Mouse (Mus musculus): ENCODE results near the gene Mrps27. TPM values are rescaled to one million over a fixed set of nuclear protein-coding genes. Genes with fewer than 3 reads are reported as not detected.

Gene Mrps27
- polyA plus RNA-seq, 1 experiment: 9.5 TPM

GRCm38 (mm10) chr13:99378223-99378622, 33.6 kb downstream of the Mrps27 start:
- WGBS: 68% methylated on average over 1 of the region's 1 CpGs
- TF ChIP-seq POLR2A (IDR thresholded peaks at IDR 0.05; ENCODE audit: borderline replicate concordance, extremely low read depth, low read depth, low read length) (no peak), CTCF (IDR thresholded peaks at IDR 0.05; ENCODE audit: insufficient read depth, low read length) (no peak)

GRCm38 (mm10) chr13:99382373-99382772, 37.8 kb downstream of the Mrps27 start:
- DNase-seq: no peak
- TF ChIP-seq CTCF (IDR thresholded peaks at IDR 0.05; ENCODE audit: insufficient read depth, low read length) (no peak), POLR2A (IDR thresholded peaks at IDR 0.05; ENCODE audit: borderline replicate concordance, extremely low read depth, low read depth, low read length) (no peak)
- peaks cover 5% of the 10 kb centered on the region for H3K4me1 ChIP-seq (ENCODE audit: control insufficient read depth, insufficient read depth, low read length)
- 56% methylated on average over 6 of the region's 6 CpGs for whole genome bisulfite sequencing
- H3K4me3 ChIP-seq (replicated peaks; ENCODE audit: extremely low read depth, low read depth, low read length): no peak overlapping the region

More at GRCm38 (mm10) chr13:99378223-99378622, 33.6 kb downstream of the Mrps27 start:
- no peaks in the 10 kb centered on the region for H3K4me1 ChIP-seq (ENCODE audit: control insufficient read depth, insufficient read depth, low read length)
- H3K4me3 ChIP-seq (replicated peaks; ENCODE audit: extremely low read depth, low read depth, low read length): no peak overlapping the region
- no peak for DNase-seq

GRCm38 (mm10) chr13:99384555-99385203, 40.1 kb downstream of the Mrps27 start:
- WGBS: 55% methylated on average over 7 of the region's 7 CpGs
- Histone ChIP-seq H3K4me1 (ENCODE audit: control insufficient read depth, insufficient read depth, low read length) (peaks cover 5% of the 10 kb centered on the region), H3K4me3 (replicated peaks; ENCODE audit: extremely low read depth, low read depth, low read length) (no peak overlapping the region)
- TF ChIP-seq POLR2A (IDR thresholded peaks at IDR 0.05; ENCODE audit: borderline replicate concordance, extremely low read depth, low read depth, low read length) (no peak), CTCF (IDR thresholded peaks at IDR 0.05; ENCODE audit: insufficient read depth, low read length) (no peak)
- no peak for DNase-seq

- TF ChIP-seq CTCF (IDR thresholded peaks at IDR 0.05; ENCODE audit: insufficient read depth, low read length) (no peak), POLR2A (IDR thresholded peaks at IDR 0.05; ENCODE audit: borderline replicate concordance, extremely low read depth, low read depth, low read length) (no peak)
- H3K4me3 ChIP-seq (replicated peaks; ENCODE audit: extremely low read depth, low read depth, low read length): no peak overlapping the region
- DNase-seq: no peak
- peaks cover 5% of the 10 kb centered on the region for H3K4me1 ChIP-seq (ENCODE audit: control insufficient read depth, insufficient read depth, low read length)
- WGBS: 89% methylated on average over 6 of the region's 6 CpGs
Measured at GRCm38 (mm10) chr13:99385911-99386310, 41.3 kb downstream of the Mrps27 start.

DNA sequence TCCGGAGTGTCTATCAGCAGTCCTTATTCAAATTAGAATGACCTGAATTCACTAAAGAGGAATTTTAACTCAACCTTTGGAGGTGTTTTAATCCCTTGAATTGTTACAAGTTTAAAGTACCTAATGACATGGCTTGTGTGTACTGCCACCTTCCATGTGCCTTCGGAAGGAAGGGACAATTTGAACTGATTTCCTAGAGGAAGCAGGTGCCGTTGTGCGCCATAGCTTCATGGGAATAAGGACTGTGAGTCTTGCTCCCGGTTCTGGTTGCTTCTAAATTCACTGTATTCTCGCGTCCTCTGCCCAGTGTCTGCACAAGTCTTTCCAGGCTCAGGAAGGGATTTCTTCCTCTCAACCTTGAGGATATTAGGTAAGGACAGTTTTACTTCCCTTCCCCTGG, 41.8 kb downstream of the Mrps27 start:
- 70% methylated on average over 7 of the region's 7 CpGs for whole genome bisulfite sequencing
- no peak for TF ChIP-seq POLR2A (IDR thresholded peaks at IDR 0.05; ENCODE audit: borderline replicate concordance, extremely low read depth, low read depth, low read length)
- TF ChIP-seq CTCF (IDR thresholded peaks at IDR 0.05; ENCODE audit: insufficient read depth, low read length): no peak
- DNase-seq: no peak
- Histone ChIP-seq H3K4me1 (ENCODE audit: control insufficient read depth, insufficient read depth, low read length) (peaks cover 5% of the 10 kb centered on the region), H3K4me3 (replicated peaks; ENCODE audit: extremely low read depth, low read depth, low read length) (no peak overlapping the region)

DNA sequence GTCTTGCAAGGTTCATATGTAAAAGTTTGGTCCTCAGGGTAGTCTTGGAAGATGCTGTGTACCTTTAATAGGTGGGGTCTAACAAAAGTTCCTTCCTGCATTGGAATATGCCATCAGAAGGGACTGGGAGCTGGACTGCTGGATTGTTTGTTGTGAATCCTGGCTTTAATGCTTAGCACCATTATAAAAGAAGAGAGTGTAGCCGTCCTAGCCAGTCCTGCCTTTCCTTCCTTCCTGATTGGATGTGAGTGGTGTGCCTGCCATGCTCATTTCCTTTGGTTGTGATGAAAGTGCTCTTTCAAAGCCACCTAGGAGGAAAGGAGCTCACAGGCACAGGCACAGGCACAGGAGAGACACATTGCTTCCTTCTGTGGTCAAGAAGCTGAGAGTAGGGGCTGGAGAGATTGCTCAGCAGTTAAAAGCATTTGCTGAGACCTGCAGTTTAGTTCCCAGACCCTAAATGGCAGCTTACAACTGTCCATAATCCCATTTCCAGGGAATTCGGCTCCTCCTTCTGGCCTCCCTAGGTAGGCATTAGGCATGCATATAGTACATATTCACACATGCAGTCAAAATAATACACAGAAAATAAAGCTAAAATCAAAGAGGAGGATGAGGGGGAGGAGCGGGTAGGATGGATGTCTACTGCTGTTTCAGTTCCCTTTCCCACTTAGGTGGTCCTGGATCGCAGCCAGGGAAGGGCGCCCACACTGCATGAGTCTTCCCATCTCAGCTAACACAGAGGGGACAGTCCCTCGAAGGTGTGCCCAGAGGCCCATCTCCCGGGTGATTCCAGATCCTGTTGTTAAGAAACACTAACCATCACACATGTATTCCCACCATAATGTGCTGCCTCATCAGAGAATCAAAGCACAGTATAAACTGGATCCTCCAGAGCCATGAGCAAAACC, 43.6 kb downstream of the Mrps27 start:
- Histone ChIP-seq H3K4me3 (replicated peaks; ENCODE audit: extremely low read depth, low read depth, low read length) (no peak overlapping the region), H3K4me1 (ENCODE audit: control insufficient read depth, insufficient read depth, low read length) (peaks cover 5% of the 10 kb centered on the region)
- WGBS: 61% methylated on average over 7 of the region's 7 CpGs
- TF ChIP-seq POLR2A (IDR thresholded peaks at IDR 0.05; ENCODE audit: borderline replicate concordance, extremely low read depth, low read depth, low read length) (no peak), CTCF (IDR thresholded peaks at IDR 0.05; ENCODE audit: insufficient read depth, low read length) (no peak)
- no peak for DNase-seq

DNA sequence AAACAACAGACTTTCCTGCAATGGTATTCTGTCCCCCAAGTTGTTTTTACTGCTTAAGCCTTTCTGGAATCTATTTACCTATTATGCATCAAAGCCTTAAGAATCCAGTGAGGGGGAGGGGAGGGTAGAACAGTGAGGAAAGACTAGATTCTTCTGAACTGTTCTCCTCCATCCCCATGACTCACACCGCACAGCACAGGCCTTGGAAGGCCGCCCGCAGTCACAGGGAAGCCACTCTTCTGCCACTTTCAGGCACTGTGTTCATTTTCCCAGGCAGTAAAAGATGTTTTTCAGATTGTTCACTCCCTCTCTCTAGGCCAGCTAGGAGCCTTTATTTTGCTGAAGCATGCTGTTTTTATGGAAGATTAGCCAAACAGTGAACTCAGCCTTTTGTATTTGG, 46.8 kb downstream of the Mrps27 start:
- no peak for DNase-seq
- TF ChIP-seq POLR2A (IDR thresholded peaks at IDR 0.05; ENCODE audit: borderline replicate concordance, extremely low read depth, low read depth, low read length) (no peak), CTCF (IDR thresholded peaks at IDR 0.05; ENCODE audit: insufficient read depth, low read length) (no peak)
- WGBS: 51% methylated on average over 3 of the region's 3 CpGs
- Histone ChIP-seq H3K4me3 (replicated peaks; ENCODE audit: extremely low read depth, low read depth, low read length) (no peak overlapping the region), H3K4me1 (ENCODE audit: control insufficient read depth, insufficient read depth, low read length) (no peaks in the 10 kb centered on the region; the same call in 1 of the 2 replicates)

DNA sequence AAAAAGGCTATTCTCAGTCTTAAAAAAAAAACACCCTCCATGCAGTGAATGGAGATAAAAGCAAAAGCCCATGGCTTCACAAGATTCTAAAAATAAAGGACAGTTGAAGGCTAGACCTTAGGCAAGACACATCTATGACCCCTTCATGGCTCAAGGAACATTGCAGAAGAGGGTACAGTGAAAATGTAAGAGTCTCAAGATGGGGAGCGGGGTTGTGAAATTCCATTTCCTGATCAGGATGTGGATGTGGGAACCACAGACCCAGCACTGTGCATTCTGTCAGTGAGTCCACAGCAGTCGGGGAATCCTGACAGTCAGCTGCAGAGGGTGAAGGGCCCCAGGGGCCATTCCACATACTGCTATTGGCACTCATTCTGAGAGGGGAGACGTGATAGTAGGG, 48.5 kb downstream of the Mrps27 start:
- TF ChIP-seq CTCF (IDR thresholded peaks at IDR 0.05; ENCODE audit: insufficient read depth, low read length) (no peak), POLR2A (IDR thresholded peaks at IDR 0.05; ENCODE audit: borderline replicate concordance, extremely low read depth, low read depth, low read length) (no peak)
- DNase-seq: no peak
- H3K4me1 ChIP-seq (ENCODE audit: control insufficient read depth, insufficient read depth, low read length): peaks cover 1% of the 10 kb centered on the region
- H3K4me3 ChIP-seq (replicated peaks; ENCODE audit: extremely low read depth, low read depth, low read length): no peak overlapping the region
- 83% methylated on average over 3 of the region's 3 CpGs for WGBS

GRCm38 (mm10) chr13:99394694-99395093, 50.1 kb downstream of the Mrps27 start:
- TF ChIP-seq POLR2A (IDR thresholded peaks at IDR 0.05; ENCODE audit: borderline replicate concordance, extremely low read depth, low read depth, low read length) (no peak), CTCF (IDR thresholded peaks at IDR 0.05; ENCODE audit: insufficient read depth, low read length) (no peak)
- Histone ChIP-seq H3K4me1 (ENCODE audit: control insufficient read depth, insufficient read depth, low read length) (peaks cover 4% of the 10 kb centered on the region), H3K4me3 (replicated peaks; ENCODE audit: extremely low read depth, low read depth, low read length) (no peak overlapping the region)
- DNase-seq: no peak
- WGBS: 49% methylated on average over 3 of the region's 3 CpGs

All from lung, adult 2 months (tissue).